9 mouse cellular contexts compared by ENCODE assay signal in the genomic region with DNA sequence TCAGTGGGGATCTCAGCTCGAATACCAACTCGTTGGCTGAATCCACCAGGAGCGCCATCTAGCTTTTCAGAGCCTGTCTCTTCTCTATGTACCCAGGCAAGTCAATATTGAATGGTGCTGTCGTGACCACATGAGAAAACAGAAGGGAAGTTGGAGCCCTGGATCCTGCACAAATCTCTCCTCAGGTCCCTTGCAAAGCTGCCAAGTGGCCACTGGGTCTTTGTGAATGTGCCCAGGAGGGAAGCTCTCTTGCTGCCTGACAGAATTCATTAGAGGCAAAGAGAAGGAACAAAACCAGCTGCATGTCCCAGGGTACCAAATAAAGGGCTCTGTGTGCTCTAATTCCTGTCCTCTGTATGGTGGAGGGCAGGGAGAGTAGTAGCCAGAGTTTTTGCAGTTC. TPM values are rescaled to one million over a fixed set of nuclear protein-coding genes. Genes with fewer than 3 reads are reported as not detected.
DNase-seq lines count a peak whose midpoint lies in the region; ATAC-seq and TF ChIP-seq lines count a peak whose summit lies in the region.
"Had no signal": no experiment of that assay in that cellular context is flagged by ENCODE, and none has a peak within 500 bp of the region (broad histone marks: within the 10 kb centered on the region; RNA-seq: fewer than 3 reads in every experiment).

No protein-coding gene starts in this region.

- no peaks in the 10 kb centered on the region for H3K9me3 ChIP-seq in hindbrain, embryonic 14.5 days (ENCODE audit: control insufficient read depth, low read length)
- H3K9me3 ChIP-seq in hindbrain, embryonic 10.5 days: no peaks in the 10 kb centered on the region
- no peaks in the 10 kb centered on the region for H3K9me3 ChIP-seq in midbrain, postnatal 0 days (ENCODE audit: low read length)
- H3K9me3 ChIP-seq in kidney, embryonic 14.5 days (ENCODE audit: control insufficient read depth, low read length): no peaks in the 10 kb centered on the region
- H3K9me3 ChIP-seq: liver, embryonic 12.5 days had no signal

- peak overlapping the region; percentile 51; the same call in 1 of the 2 replicates for H3K27ac ChIP-seq in hindbrain, embryonic 14.5 days
- no peak overlapping the region for H3K27ac ChIP-seq in hindbrain, embryonic 10.5 days
- H3K27ac ChIP-seq in midbrain, postnatal 0 days (ENCODE audit: low read depth, low read length): no peak overlapping the region
- H3K27ac ChIP-seq in kidney, embryonic 14.5 days (ENCODE audit: low read depth, low read length): no peak overlapping the region
- H3K27ac ChIP-seq: liver, embryonic 12.5 days had no signal

- peak; percentile 56 for TF ChIP-seq CTCF in midbrain, postnatal 0 days (IDR thresholded peaks at IDR 0.05)

- H3K4me3 ChIP-seq in hindbrain, embryonic 14.5 days (replicated peaks; ENCODE audit: low read length): no peak overlapping the region
- no peak overlapping the region for H3K4me3 ChIP-seq in hindbrain, embryonic 10.5 days
- H3K4me3 ChIP-seq in midbrain, postnatal 0 days (ENCODE audit: low read depth, low read length): no peak overlapping the region
- H3K4me3 ChIP-seq in kidney, embryonic 14.5 days (ENCODE audit: low read length): no peak overlapping the region
- H3K4me3 ChIP-seq: liver, embryonic 12.5 days had no signal

- WGBS in hindbrain, embryonic 14.5 days: 39% methylated on average over 4 of the region's 4 CpGs
- WGBS in hindbrain, embryonic 10.5 days: 60% methylated on average over 4 of the region's 4 CpGs
- 46% methylated on average over 4 of the region's 4 CpGs for WGBS in midbrain, postnatal 0 days
- WGBS in kidney, embryonic 14.5 days: 83% methylated on average over 4 of the region's 4 CpGs

- H3K9ac ChIP-seq in hindbrain, embryonic 14.5 days: no peak overlapping the region
- H3K9ac ChIP-seq in midbrain, postnatal 0 days (replicated peaks; ENCODE audit: low read length, poor library complexity, severe bottlenecking): no peak overlapping the region
- no peak overlapping the region for H3K9ac ChIP-seq in kidney, embryonic 14.5 days (ENCODE audit: low read depth, low read length)
- H3K9ac ChIP-seq: liver, embryonic 12.5 days had no signal

- H3K36me3 ChIP-seq in hindbrain, embryonic 14.5 days (replicated peaks; ENCODE audit: control insufficient read depth, insufficient read depth): no peaks in the 10 kb centered on the region
- H3K36me3 ChIP-seq in hindbrain, embryonic 10.5 days: no peaks in the 10 kb centered on the region
- no peaks in the 10 kb centered on the region for H3K36me3 ChIP-seq in midbrain, postnatal 0 days (ENCODE audit: insufficient read depth, low read length)
- H3K36me3 ChIP-seq in kidney, embryonic 14.5 days (ENCODE audit: control insufficient read depth, insufficient read depth, low read length): no peaks in the 10 kb centered on the region
- H3K36me3 ChIP-seq: liver, embryonic 12.5 days had no signal

- H3K4me1 ChIP-seq in hindbrain, embryonic 14.5 days (replicated peaks; ENCODE audit: control insufficient read depth, insufficient read depth, low read length): no peaks in the 10 kb centered on the region
- peaks cover 11% of the 10 kb centered on the region; the same call in 1 of the 2 replicates for H3K4me1 ChIP-seq in hindbrain, embryonic 10.5 days (replicated peaks)
- no peaks in the 10 kb centered on the region for H3K4me1 ChIP-seq in midbrain, postnatal 0 days (ENCODE audit: insufficient read depth, low read length)
- H3K4me1 ChIP-seq in kidney, embryonic 14.5 days (ENCODE audit: control insufficient read depth, insufficient read depth, low read length): peaks cover 9% of the 10 kb centered on the region; the same call in 1 of the 2 replicates
- H3K4me1 ChIP-seq: liver, embryonic 12.5 days had no signal

- peak; percentile 80; the same call in 1 of the 2 replicates for ATAC-seq in hindbrain, embryonic 14.5 days (ENCODE audit: low FRiP score)
- peak; percentile 71 for ATAC-seq in midbrain, postnatal 0 days (ENCODE audit: low FRiP score)
- ATAC-seq in kidney, embryonic 14.5 days (ENCODE audit: low FRiP score, low TSS enrichment): no peak
- ATAC-seq: liver, embryonic 12.5 days had no signal

- no peaks in the 10 kb centered on the region for H3K27me3 ChIP-seq in hindbrain, embryonic 14.5 days (ENCODE audit: control insufficient read depth, insufficient read depth, low read length)
- H3K27me3 ChIP-seq in hindbrain, embryonic 10.5 days (ENCODE audit: insufficient read depth, poor library complexity, severe bottlenecking): no peaks in the 10 kb centered on the region
- H3K27me3 ChIP-seq in midbrain, postnatal 0 days (ENCODE audit: insufficient read depth, low read length): no peaks in the 10 kb centered on the region
- H3K27me3 ChIP-seq in kidney, embryonic 14.5 days (ENCODE audit: control insufficient read depth, insufficient read depth, low read length): no peaks in the 10 kb centered on the region
- H3K27me3 ChIP-seq: liver, embryonic 12.5 days had no signal

- DNase-seq in hindbrain, embryonic 14.5 days (ENCODE audit: low spot score): peak; percentile 61
- DNase-seq in hindbrain, embryonic 10.5 days (ENCODE audit: low spot score): no peak
- peak; percentile 74 to 85 for DNase-seq in cerebellum, postnatal 10 days
- DNase-seq in layer of hippocampus, adult 11-12 months (ENCODE audit: low spot score): peak; percentile 45
- peak; percentile 88 for DNase-seq in midbrain, postnatal 0 days (ENCODE audit: low spot score)
- no peak for DNase-seq in thymus, adult 18-20 months
- no peak for DNase-seq in kidney, postnatal 36 days

- H3K4me2 ChIP-seq in hindbrain, embryonic 14.5 days (replicated peaks): no peak overlapping the region
- no peak overlapping the region for H3K4me2 ChIP-seq in midbrain, postnatal 0 days (ENCODE audit: low read depth, low read length, poor library complexity, severe bottlenecking)
- H3K4me2 ChIP-seq in kidney, embryonic 14.5 days (replicated peaks; ENCODE audit: low read depth, low read length): no peak overlapping the region
- H3K4me2 ChIP-seq: liver, embryonic 12.5 days had no signal

RNA-seq across cellular contexts. Expression of gene Tgfb2, which starts 50.7 kb away (rescaled TPM):
- 23.2 and 31.8 TPM in 2 replicates for polyA plus RNA-seq in hindbrain, embryonic 14.5 days (2014; fragmentation: Nextera tagmentation; extraction: Ambion mirVana)
- polyA plus RNA-seq in hindbrain, embryonic 10.5 days (2016; fragmentation: Nextera tagmentation; extraction: Ambion mirVana): 13.5 and 16.1 TPM in 2 replicates
- 14.8 and 19.8 TPM in 2 replicates for total RNA-seq in midbrain, postnatal 0 days (2014; rRNA removed)
- 20.1 and 22.9 TPM in 2 replicates for polyA plus RNA-seq in midbrain, postnatal 0 days (2015; fragmentation: Nextera tagmentation; extraction: Ambion mirVana)
- 13.6 and 15.4 TPM in 2 replicates for polyA plus RNA-seq in kidney, embryonic 14.5 days (2014; fragmentation: Nextera tagmentation; extraction: Ambion mirVana)

Comparison
In these comparisons a context has a peak if more than half of its experiments do, and no peak if none do; other contexts are left out.
1. DNase-seq: peak in hindbrain, embryonic 14.5 days (single experiment), cerebellum, postnatal 10 days (2 of 2), layer of hippocampus, adult 11-12 months (single experiment) and midbrain, postnatal 0 days (single experiment); none in hindbrain, embryonic 10.5 days (single experiment), thymus, adult 18-20 months (0 of 2) and kidney, postnatal 36 days (0 of 2).